Mouse (Mus musculus) ES-E14 (cell line): ENCODE measurements at regions not wholly inside any gene's neighbourhood (a gene's known extent, or its start where the extent isn't known, plus 50 kb on each side); places are given as distances from the start of the nearest gene placed in this dataset.

Experiments
- HCFC1 ChIP-seq: IDR thresholded peaks from 2 replicates; pipeline ENCODE4 v1.6.1; 2012; ENCODE audit warnings: low read length, inconsistent platforms, borderline replicate concordance; ENCODE audit not compliant: insufficient read depth
- MAFK ChIP-seq: IDR thresholded peaks from 2 replicates; pipeline ENCODE4 v1.6.1; 2014; ENCODE audit warnings: mild to moderate bottlenecking, low read depth, low read length, inconsistent platforms; ENCODE audit not compliant: insufficient read depth

DNA sequence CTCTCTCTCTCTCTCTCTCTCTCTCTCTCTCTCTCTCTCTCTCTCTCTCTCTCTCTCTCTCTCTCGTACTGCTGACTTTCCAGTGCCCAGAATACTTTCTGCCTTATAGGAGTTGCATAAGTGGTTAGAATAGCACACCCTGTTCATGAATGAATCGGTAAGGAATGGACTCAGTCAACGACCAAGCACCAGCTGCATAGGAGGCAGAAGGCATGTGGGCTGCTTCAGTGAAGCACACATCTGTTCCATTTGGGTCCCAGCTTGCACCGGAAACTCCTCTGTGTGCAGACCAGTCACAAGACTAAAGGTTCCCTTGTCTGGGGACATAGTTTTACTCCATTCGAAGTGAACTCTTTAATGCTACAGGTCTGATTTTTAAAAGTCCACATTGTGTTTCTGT is 64.3 kb upstream of the Nphp3 start:
- TF ChIP-seq HCFC1 (no peak), MAFK (no peak)
